Mouse (Mus musculus) ES-CJ7 (cell line): Measurements from ENCODE around the gene Zdhhc24.

Experiments used
- DNase-seq: peaks from one replicate; pipeline ENCODE4 v3.0.0; 2011; ENCODE audit warnings: low read depth, low spot score

Zdhhc24 gene

DNA sequence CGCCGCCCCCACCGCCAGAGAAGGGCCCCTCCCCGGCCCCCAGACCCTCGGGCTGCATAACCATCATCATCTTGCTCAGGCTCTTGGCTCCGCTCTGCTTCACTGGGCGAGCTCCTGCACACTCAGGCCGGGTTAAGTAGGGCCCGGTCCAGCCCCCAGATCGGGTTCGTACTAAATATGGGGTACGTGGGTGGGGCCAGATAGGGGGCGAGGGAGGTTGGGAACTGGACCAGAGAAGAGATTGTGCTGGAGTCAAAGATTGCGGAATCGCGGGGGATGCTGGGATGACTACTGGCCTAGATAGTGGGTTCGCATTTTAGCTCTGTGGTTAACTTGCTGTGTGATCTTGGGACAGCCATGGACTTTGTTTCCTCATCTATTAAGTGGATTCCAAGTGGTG is 683 bp upstream of the Zdhhc24 start, which contains the start of gene Actn3:
Gene Actn3 (minus strand): TSS at position 125 of the 400 bp plus-strand sequence.
- DNase-seq: no peak

GRCm38 (mm10) chr19:4879324-4879703 is 846 bp downstream of the Zdhhc24 start:
- DNase-seq: no peak

DNA sequence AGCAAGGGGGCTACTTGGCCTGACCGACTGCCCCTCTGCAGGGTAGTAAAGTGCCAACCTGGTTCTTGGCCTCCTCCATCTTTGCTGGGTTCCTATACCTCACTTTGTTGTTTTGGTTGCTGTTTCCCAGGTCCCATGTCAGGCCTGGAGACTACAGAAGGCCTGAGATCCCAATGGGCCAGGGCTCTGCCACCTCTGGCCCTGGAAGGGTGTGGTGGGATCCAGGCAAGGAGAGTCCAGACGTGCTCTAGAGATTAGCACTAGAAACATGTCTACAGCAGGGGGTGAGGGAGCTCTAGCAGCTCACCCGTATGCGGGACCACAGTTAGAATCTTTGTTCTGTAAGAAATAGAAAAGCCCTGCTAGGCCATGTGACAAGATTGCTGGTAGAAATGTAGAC is 5.5 kb downstream of the Zdhhc24 start:
- no peak for DNase-seq

DNA sequence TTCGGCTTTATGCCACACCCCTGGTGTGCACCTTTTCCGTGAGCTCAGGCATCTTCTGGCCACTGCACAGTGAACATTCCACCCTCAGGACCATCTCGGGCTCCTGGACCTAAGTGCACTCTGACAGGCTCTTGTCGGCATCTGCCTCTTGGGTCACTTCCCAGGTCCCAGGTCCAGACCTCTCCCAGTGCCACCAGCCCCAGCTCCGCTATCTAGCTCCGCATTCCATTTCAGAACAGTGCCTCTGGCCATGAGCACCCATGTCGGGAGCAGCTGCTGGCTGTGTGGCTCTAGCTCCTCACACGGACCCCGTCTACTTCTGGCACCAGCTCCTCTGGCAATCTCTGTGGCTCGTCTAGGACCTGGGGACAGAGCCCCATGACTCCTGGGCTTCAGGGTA is 11.3 kb downstream of the Zdhhc24 start:
- no peak for DNase-seq

DNA sequence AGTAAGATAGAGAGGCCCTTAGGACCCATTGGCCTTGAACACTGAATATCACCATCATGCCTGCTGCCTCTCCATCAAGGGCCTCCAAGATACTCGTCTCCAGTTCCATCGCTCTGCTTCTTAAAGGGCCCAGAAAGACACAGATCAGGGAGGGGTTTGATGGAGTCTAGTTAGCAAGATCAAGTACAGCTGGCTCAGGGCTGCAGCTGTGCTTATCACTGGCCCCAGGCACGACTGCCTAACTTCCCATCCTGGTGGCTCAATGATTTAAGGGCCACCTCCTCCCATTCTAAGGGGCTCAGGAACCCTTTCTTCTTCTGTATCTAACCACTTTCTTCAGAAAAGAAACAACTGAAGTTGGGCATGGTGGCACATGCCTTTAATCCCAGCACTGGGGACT is 13.3 kb downstream of the Zdhhc24 start:
- DNase-seq: no peak

DNA sequence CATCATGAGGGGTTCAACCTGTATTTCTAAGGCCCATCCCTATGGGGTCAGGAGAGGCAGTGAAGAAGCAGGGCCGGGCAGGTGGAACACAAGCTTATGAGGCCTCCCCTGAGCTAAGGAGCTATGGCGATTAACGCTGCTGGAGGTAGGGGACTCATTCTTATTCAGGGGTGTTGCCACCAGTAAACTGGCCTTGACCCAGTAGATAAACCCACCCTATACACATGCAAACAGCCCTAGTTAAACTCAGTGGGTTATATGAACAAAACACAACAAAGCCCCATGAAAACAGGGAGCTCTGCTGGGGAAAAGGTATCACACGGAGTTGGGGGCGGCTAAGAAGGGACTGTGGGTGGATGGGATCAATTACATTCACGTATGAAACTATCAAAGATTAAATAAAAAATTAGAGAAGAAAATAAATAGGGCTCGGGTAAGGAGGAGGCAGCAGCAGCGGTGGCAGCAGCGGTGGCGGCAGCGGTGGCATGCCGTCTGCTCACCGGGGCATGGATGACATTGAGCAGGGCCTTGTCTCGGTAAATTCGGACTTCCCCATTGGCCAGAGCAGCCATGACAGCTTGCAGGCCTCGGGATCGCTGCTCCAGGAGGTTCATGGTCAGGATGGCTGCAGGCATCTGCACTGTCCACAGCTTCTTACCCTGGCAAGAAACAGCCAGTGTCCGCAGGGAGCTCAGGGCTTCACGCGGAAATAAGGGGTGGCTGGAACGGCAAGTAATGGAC is 18.5 kb downstream of the Zdhhc24 start:
- peak; percentile 95 for DNase-seq

DNA sequence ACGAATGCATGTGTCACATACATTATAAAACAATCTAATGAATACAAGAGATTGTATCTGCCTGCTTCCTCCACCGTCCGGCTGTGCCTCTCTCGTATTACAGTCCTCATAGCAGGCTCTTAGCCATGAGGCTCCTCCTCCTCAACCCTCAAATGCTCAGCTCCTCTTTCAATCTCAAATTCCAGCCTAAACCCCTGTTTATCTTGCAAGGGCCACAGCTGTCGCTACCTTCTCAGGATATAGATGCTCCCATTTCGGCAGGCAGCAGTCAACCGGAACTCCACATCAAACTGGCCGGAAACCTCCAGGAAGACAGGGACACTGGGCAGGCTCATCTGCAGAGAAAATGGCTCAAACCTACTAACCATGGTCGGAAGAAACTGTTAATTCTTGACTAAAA is 20.5 kb downstream of the Zdhhc24 start:
- no peak for DNase-seq

- no peak for DNase-seq
Measured at GRCm38 (mm10) chr19:4899888-4900287, 21.4 kb downstream of the Zdhhc24 start.

DNA sequence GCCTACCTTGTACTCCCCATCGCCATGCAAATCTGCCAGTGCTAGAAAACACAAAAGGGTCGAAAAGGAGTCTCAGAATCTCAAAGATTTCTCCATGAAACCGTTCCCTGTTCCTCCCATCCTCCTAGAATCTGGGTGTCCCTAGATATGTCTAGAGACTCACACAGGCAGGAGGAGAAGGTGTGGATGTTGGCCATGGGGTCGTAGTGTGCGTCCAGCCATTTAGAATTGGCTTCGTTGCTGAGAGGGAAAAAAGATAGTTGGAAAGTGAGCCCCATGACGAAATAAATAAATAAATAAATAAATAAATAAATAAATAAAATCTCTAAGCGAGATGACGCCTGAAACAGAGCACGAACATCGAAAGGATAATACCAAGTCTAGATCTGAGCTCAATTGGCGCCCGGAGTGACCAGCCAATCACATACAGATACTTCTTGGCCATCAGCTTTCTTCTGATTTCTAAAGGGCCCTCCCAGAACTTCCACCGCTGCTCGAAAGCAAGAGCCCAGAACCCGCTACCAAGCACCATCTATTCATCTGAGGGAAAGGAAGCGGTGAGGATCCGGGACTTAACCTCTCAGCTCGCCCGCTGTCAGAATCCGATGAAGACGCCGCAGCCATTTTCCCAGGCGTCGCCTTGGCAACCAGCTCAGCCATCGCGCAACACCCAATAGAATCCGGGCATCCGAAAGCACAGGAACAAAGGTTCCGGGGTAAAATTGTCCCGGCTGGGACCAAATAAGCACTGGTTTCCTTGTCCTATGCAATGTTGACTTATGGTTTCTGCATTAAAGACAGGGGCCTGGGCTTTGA is 27.7 kb downstream of the Zdhhc24 start, which contains the start of gene Bbs1:
Gene Bbs1 (minus strand): TSS at position 650 of the 816 bp plus-strand sequence.
- peak; percentile 81 for DNase-seq

- peak; percentile 80 for DNase-seq
Measured at GRCm38 (mm10) chr19:4908107-4908506, 29.6 kb downstream of the Zdhhc24 start.

- no peak for DNase-seq
Measured at GRCm38 (mm10) chr19:4909376-4909775, 30.9 kb downstream of the Zdhhc24 start.

- no peak for DNase-seq
Measured at GRCm38 (mm10) chr19:4915924-4916603, 37.6 kb downstream of the Zdhhc24 start.

GRCm38 (mm10) chr19:4916827-4917226 is 38.4 kb downstream of the Zdhhc24 start:
- no peak for DNase-seq

GRCm38 (mm10) chr19:4919652-4920051 is 41.2 kb downstream of the Zdhhc24 start:
- no peak for DNase-seq

- peak; percentile 64 for DNase-seq
Measured at GRCm38 (mm10) chr19:4925121-4925860, 46.8 kb downstream of the Zdhhc24 start.

- peak; percentile 99 for DNase-seq
Measured at GRCm38 (mm10) chr19:4927904-4928531, 49.5 kb downstream of the Zdhhc24 start, which contains the start of gene Dpp3. Gene Dpp3, minus strand, starts transcription at chr19:4928287.

- no peak for DNase-seq
Measured at GRCm38 (mm10) chr19:4928781-4929180, 50.3 kb downstream of the Zdhhc24 start.
